Mouse (Mus musculus): ENCODE measurements at regions not wholly inside any gene's neighbourhood (a gene's known extent, or its start where the extent isn't known, plus 50 kb on each side); places are given as distances from the start of the nearest gene placed in this dataset.

- TF ChIP-seq POLR2A (IDR thresholded peaks at IDR 0.05; ENCODE audit: insufficient read depth, low read length), result no peak
- no peak for TF ChIP-seq CTCF (IDR thresholded peaks at IDR 0.05; ENCODE audit: low read depth, low read length)
Observed at GRCm38 (mm10) chr4:150771469-150771868, 82.2 kb upstream of the Errfi1 start.

Measured in ES-Bruce4 (cell line).